Mouse (Mus musculus): Measurements from ENCODE around the gene Pcsk6.
"Not testable (repeated sequence)": the region's sequence is repeated elsewhere in the genome, so short reads cannot be mapped to it uniquely, and the experiment has no call there.

Gene Pcsk6

DNA sequence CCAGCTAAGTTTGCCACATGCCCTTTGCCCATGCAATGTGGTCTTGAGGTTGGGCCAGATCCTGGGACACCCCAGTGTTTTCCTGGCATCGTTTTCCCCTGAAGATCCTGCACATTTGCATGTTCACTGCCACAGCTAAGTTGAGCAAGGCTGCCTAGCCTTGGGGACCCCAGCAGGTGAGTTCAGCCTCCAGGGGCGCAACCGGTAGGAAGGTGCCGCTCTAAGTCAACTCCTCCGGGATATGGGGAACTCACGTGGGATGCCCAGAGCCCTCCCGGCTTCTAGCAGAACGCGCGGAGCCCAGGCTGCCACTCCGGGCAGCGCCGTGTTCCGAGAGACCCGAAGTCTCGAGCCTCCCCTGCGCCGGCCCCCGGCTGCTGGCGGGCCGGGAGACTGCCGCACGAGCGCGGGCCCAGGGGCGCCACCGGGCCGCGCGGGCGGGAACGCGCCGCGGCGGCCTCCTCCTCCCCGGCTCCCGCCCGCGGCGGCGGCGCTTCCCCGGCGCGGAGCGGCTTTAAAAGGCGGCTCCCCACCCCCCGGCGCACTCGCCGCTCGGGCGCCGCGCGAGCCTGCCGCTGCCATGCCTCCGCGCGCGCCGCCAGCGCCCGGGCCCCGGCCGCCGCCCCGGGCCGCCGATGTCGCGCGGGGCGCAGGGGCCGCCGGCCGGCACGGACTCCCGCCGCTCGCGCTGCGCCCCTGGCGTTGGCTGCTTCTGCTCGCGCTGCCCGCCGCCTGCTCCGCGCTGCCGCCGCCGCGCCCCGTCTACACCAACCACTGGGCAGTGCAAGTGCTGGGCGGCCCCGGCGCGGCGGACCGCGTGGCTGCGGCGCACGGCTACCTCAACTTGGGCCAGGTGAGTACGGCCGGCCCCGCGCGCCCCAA lies at the start of gene Pcsk6:
Pcsk6 (plus strand) TSS at position 144 of the 882 bp plus-strand sequence.
- peak in 1 of 2 experiments; percentile 5 for DNase-seq

DNA sequence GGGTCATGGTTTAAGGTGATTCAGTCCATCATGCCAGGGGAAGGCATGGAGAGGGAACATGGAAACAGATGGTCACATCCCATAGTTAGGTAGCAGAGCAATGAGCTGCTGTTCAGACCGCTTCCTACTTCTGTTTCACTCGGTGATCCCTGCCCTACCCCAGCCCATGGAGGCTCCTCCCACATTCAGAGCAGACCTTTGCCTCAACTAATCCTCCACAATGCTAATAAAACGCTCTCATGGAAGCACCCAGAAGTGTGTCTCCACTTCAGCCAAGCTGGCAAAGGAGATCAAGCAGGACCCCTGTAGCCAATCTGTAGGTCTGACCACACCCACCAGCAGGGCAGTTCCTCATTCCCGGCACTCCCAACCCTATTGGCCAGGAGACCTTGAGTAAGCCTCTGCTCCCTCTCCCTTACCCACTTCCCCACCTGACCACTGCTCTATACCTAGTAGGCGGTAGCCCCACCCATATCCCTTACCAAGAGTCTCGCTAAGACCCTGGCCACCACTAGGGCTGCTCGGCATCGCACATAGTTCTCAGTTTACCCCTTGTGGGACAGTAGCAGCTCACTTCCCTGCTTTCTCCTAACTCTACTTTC lies 47.8 kb upstream of the Pcsk6 start:
- DNase-seq = no peak

GRCm38 (mm10) chr7:65817564-65817963 lies 44.0 kb upstream of the Pcsk6 start:
- no peak for DNase-seq

- DNase-seq = no peak
Observed at GRCm38 (mm10) chr7:65820391-65820790, 41.1 kb upstream of the Pcsk6 start.

DNA sequence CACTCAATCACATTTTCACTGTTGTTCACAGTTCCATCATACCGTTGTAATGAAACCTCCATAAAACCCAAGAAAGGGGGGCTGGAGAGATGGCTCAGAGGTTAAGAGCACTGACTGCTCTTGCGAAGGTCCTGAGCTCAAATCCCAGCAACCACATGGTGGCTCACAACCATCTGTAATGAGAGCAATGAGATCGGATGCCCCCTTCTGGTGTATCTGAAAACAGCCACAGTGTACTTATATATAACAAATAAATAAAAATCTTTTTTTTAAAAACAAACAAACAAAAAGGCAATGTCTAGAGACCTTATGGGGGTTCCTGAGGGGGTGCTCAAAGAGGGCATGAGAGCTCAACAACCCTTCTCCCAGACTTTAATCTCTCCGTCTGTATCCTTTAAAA lies 39.6 kb upstream of the Pcsk6 start:
- DNase-seq = not testable (repeated sequence)

DNA sequence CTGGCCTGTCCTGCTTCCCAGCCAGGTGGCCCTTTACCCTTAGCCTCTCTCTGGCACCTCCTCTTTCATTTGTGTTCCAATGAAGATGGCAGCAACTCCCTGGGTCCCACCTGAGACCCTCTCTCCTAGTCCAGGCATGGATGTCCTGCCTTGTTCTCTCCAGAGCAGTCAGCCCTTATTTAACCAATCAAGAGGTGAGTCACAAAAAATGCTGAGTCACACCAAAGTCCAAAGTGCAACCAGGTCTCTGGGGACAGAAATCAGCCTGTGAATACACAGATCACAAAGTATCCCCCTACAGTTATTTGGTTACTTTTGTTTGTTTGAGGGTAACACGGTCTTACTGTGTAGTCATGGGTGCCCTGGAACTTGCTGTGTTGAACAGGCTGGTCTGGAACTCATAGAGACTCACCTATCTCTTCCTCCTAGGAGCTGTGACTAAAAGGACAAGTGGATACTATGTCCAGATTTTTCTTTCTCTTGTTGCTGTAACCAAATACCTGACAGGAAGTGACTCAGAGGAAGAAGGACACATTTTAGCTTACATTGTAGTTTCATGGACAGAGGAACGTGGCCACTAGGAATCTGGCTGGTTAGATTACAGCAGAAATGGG lies 38.9 kb upstream of the Pcsk6 start:
- DNase-seq = no peak

DNA sequence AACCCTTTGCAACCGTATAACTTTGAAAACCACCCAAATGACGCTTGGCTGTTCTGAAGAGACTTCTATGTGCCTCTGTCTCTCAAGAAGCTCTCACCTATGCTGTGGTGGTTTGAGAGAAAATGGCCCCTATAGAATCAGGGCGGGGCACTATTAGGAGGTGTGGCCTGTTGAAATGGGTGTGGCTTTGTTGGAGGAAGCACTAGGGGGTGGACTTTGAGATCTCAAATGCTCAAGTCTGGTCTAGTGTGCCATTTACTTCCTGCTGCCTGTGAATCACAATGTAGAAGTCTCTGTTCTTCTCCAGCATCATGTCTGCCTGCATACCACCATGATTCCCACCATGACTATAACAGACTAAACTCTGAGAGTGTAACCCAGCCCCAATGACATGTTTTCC lies 21.8 kb upstream of the Pcsk6 start:
- DNase-seq = no peak

DNA sequence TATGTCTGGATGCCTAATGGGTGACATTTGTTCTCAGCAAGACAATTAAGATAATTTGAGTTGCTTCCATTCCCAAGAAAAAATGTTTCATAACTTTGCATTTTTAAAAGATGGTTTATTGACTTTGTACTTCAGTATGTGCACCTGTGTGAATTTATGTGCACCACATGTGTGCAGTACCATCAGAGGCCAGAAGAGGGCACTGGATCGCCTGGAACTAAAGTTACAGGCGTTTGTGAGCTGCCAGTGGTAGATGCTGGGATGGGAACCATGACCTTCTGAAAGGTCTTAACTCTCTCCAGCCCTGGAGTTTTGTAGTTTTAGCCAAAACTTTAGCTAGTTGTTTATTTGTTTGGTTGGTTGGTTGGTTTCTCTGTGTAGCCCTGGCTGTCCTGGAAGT lies 18.3 kb upstream of the Pcsk6 start:
- no peak for DNase-seq

DNA sequence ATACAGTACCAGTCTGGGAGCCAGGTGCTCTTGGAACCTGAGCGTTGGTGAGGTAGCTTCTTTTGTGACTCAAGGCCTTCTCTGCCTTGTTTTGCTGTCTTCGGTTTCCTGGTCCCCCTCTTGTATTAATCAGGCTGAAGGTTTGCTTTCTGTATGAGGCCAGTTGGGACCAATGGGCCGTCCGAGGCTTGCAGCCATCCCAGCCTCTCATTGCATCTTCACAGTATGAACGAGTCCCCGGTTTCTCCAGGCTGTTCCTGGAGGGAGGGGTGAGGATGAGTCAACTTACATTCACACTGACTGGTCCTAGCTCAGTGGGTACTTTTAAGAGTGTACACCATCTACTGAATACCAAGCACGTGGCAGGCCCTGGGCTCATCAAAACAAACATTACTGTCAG lies 553 bp upstream of the Pcsk6 start:
- DNase-seq = no peak

DNA sequence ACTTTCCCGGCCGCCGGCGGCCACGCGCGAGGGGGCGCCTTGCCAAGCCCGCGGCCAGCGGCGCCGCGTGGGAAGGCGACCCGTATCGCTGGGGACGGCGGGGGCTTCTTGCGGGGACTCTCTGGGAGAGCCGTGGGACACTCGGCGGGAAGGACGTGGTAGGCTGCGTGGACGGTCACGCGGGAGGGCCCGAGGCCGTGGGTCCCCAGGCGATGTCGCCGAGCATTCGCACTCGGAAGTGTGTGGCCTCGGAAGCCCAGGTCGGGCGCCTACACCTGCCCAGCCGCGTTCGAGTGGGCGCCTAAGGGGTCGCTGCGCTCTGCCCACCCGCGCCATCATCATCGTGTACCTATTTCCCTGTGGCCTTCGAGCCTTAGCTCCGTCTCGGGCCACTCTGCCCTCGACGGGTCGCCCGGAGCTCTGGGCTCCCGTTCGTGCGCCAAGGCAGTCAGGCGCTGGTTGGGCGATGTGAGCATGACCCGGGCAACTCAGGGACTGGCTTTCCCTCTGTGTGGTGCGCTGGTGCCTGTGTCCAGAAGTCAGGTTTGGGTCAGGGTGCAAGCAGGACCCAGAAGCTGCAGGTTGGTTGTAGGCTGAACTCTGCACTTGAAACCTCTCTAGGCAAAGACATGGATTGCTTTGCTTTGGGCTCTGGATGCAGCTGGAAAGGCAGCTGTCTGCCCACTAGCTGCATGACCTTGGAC lies 1.1 kb downstream of the Pcsk6 start:
- DNase-seq = no peak

- no peak for DNase-seq
Observed at GRCm38 (mm10) chr7:65869173-65869572, 7.6 kb downstream of the Pcsk6 start.

GRCm38 (mm10) chr7:65869794-65870193 lies 8.3 kb downstream of the Pcsk6 start:
- no peak for DNase-seq

DNA sequence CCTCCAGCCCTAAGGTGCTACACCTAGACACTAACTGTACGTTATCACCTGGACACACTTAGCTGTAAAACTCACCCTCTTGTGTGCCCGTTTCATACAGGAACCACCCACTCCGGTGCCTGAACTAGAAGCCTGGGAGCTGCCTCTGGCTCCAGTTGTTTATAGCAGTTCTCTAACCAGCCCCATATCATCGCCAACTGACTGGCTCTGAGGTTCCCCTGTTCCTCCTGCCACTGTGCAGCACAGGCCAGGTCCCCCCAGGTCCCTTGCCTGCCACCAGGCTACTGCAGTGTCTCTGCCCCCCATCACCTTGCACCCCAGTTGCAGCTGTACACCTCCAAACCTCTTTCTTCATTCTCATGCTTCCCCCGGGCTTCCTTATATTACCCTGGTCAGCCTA lies 8.7 kb downstream of the Pcsk6 start:
- DNase-seq = no peak

GRCm38 (mm10) chr7:65870928-65871580 lies 9.5 kb downstream of the Pcsk6 start:
- no peak for DNase-seq

- no peak for DNase-seq
Observed at GRCm38 (mm10) chr7:65871851-65872250, 10.3 kb downstream of the Pcsk6 start.

GRCm38 (mm10) chr7:65873176-65873845 lies 11.8 kb downstream of the Pcsk6 start:
- DNase-seq = no peak

GRCm38 (mm10) chr7:65873902-65874301 lies 12.4 kb downstream of the Pcsk6 start:
- DNase-seq = no peak

DNA sequence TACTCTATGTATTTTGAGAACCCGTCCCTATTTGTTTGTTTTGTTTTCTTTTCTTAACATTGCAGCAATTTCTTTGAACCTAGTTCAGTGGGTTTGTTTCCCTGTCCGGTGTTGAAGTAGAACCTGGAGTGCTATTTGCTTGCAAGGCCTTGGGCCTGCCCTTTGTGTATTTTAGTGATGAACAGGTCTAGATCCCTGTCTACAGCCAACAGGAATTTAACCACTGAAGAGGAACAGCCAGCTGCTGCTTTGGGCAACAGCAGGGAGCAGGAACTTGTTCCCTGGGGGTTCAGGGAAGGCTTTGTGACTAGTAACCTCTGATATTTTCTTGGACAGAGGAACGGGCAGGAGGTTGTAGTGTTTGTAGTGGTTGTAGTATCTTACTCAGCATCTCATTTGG lies 15.1 kb downstream of the Pcsk6 start:
- no peak for DNase-seq

DNA sequence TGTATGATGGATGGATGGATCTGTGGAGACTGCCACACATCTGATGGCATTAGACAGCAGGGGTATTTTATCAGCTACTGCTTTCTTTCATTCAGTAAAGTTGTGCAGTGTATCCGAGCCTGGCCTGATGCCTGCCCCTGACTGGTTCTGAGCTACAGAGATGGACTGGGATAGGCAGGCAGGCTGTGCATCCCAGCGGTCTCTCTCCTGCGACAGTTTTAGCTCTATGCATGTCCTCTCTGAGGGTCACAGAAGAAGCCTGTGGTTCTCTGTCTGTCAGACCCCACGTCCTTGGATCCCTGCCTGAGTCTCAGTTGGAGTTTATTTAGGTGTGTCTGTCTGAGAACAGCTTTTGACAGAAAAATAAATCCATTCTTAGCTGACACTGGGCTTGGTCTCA lies 16.7 kb downstream of the Pcsk6 start:
- no peak for DNase-seq

DNA sequence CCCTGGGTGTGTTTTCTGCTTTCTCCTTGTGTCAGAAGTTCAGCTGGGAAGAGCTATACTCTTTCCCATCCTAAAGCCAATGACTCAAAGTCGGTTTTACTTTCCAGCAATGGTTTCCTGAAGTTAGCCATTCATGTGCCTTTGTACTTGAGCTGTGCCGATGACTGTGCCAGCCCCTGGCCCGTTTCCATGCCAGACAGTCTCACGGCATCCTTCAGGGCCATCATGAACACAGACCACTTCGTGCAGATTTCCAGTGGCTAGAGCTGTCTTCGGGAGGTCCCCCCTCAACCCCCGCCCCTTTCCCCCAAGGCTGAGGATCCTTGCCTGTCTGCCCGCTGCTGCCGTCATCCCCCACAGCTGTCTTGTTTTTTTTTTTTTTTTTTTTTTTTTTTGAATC lies 17.8 kb downstream of the Pcsk6 start:
- DNase-seq = no peak

- no peak for DNase-seq
Observed at GRCm38 (mm10) chr7:65880666-65881289, 19.2 kb downstream of the Pcsk6 start.

- DNase-seq = no peak
Observed at GRCm38 (mm10) chr7:65881290-65881688, 19.8 kb downstream of the Pcsk6 start.
